In genomic region chr15:81859330-81860255, GRCm38 (mm10) we compare ENCODE assay signal across 8 mouse cellular contexts. TPM values are rescaled to one million over a fixed set of nuclear protein-coding genes. Genes with fewer than 3 reads are reported as not detected.
DNase-seq lines count a peak whose midpoint lies in the region; ATAC-seq and TF ChIP-seq lines count a peak whose summit lies in the region.

No protein-coding gene starts in this region.

- H3K4me3 ChIP-seq in embryonic facial prominence, embryonic 14.5 days (ENCODE audit: low read depth, low read length), result peak overlapping the region; percentile 83
- H3K4me3 ChIP-seq in heart, adult 2 months, result peak overlapping the region; percentile 71
- H3K4me3 ChIP-seq in limb, embryonic 13.5 days, result peak overlapping the region; percentile 91
- H3K4me3 ChIP-seq in midbrain, embryonic 16.5 days (ENCODE audit: low read depth, low read length), result peak overlapping the region; percentile 82

- H3K27me3 ChIP-seq in embryonic facial prominence, embryonic 14.5 days (replicated peaks; ENCODE audit: control insufficient read depth, insufficient read depth, low read length), result no peaks in the 10 kb centered on the region
- no peaks in the 10 kb centered on the region for H3K27me3 ChIP-seq in heart, adult 2 months (ENCODE audit: control insufficient read depth, insufficient read depth, low read length)
- no peaks in the 10 kb centered on the region for H3K27me3 ChIP-seq in limb, embryonic 13.5 days
- no peaks in the 10 kb centered on the region for H3K27me3 ChIP-seq in midbrain, embryonic 16.5 days (ENCODE audit: control insufficient read depth, insufficient read depth, low read depth, low read length)

- intact Hi-C loops in heart, adult 2 months (cut with DNase I), result loop anchor here (2.0 kb wide), 1 partner anchor 13 kb away; the partner anchor contains the start of gene Aco2

- H3K4me1 ChIP-seq in embryonic facial prominence, embryonic 14.5 days (ENCODE audit: control insufficient read depth, insufficient read depth, low read length), result peaks cover 5% of the 10 kb centered on the region; the same call in 1 of the 2 replicates
- peaks cover 2% of the 10 kb centered on the region; the same call in 1 of the 2 replicates for H3K4me1 ChIP-seq in heart, adult 2 months (ENCODE audit: control insufficient read depth, insufficient read depth, low read length)
- peaks cover 17% of the 10 kb centered on the region for H3K4me1 ChIP-seq in limb, embryonic 13.5 days
- peaks cover 13% of the 10 kb centered on the region for H3K4me1 ChIP-seq in midbrain, embryonic 16.5 days (ENCODE audit: control insufficient read depth, insufficient read depth, low read length)

- WGBS in embryonic facial prominence, embryonic 14.5 days, result under 1% methylated on average over 38 of the region's 39 CpGs
- under 1% methylated on average over 39 of the region's 39 CpGs for WGBS in heart, adult 2 months
- WGBS in limb, embryonic 13.5 days, result under 1% methylated on average over 39 of the region's 39 CpGs
- under 1% methylated on average over 39 of the region's 39 CpGs for WGBS in midbrain, embryonic 16.5 days

- peak; percentile 85 for ATAC-seq in embryonic facial prominence, embryonic 14.5 days (ENCODE audit: low read depth)
- peak; percentile 86 for ATAC-seq in limb, embryonic 13.5 days (ENCODE audit: low FRiP score, low read depth)
- ATAC-seq in midbrain, embryonic 16.5 days, result peak; percentile 82

- peak overlapping the region; percentile 92 for H3K9ac ChIP-seq in embryonic facial prominence, embryonic 14.5 days (ENCODE audit: low read depth, low read length)
- H3K9ac ChIP-seq in heart, adult 2 months (ENCODE audit: low read depth, low read length), result peak overlapping the region; percentile 98
- peak overlapping the region; percentile 96 for H3K9ac ChIP-seq in limb, embryonic 13.5 days
- H3K9ac ChIP-seq in midbrain, embryonic 16.5 days (ENCODE audit: low read depth, low read length), result peak overlapping the region; percentile 82

- H3K27ac ChIP-seq in embryonic facial prominence, embryonic 14.5 days (replicated peaks; ENCODE audit: low read depth, low read length), result peak overlapping the region; percentile 98
- H3K27ac ChIP-seq in heart, adult 2 months, result peak overlapping the region; percentile 100
- H3K27ac ChIP-seq in limb, embryonic 13.5 days, result peak overlapping the region; percentile 95
- H3K27ac ChIP-seq in midbrain, embryonic 16.5 days (ENCODE audit: low read length), result peak overlapping the region; percentile 84

- H3K36me3 ChIP-seq in embryonic facial prominence, embryonic 14.5 days (ENCODE audit: control insufficient read depth, insufficient read depth, low read length), result peaks cover 14% of the 10 kb centered on the region
- no peaks in the 10 kb centered on the region; the same call in 1 of the 2 replicates for H3K36me3 ChIP-seq in heart, adult 2 months (ENCODE audit: control insufficient read depth, insufficient read depth, low read length)
- peaks cover 11% of the 10 kb centered on the region for H3K36me3 ChIP-seq in limb, embryonic 13.5 days
- no peaks in the 10 kb centered on the region for H3K36me3 ChIP-seq in midbrain, embryonic 16.5 days (ENCODE audit: control insufficient read depth, insufficient read depth, low read length)

- H3K79me2 ChIP-seq in heart, adult 2 months (replicated peaks; ENCODE audit: control insufficient read depth, insufficient read depth, low read length), result peaks cover 3% of the 10 kb centered on the region

- TF ChIP-seq POLR2A in heart, adult 2 months (IDR thresholded peaks at IDR 0.05; ENCODE audit: insufficient read depth, low read depth, low read length), result peak; percentile 65

- no peak for TF ChIP-seq CTCF in heart, adult 2 months (IDR thresholded peaks at IDR 0.05)

- TF ChIP-seq EP300 in heart, adult 2 months (IDR thresholded peaks at IDR 0.05; ENCODE audit: insufficient read depth, low read depth, low read length), result peak; percentile 40; the same call in 1 of the 2 replicates

- H3K4me2 ChIP-seq in embryonic facial prominence, embryonic 14.5 days (ENCODE audit: low read depth, low read length), result peak overlapping the region; percentile 87
- H3K4me2 ChIP-seq in limb, embryonic 13.5 days (replicated peaks), result peak overlapping the region; percentile 96
- H3K4me2 ChIP-seq in midbrain, embryonic 16.5 days (ENCODE audit: low read length), result peak overlapping the region; percentile 62

- peak; percentile 91 for DNase-seq in 3134 (ENCODE audit: extremely low read depth, insufficient read length, low spot score)
- peak; percentile 80 for DNase-seq in adrenal gland, postnatal 25 days
- DNase-seq in embryonic facial prominence, embryonic 14.5 days (ENCODE audit: low spot score), result peak; percentile 99
- peak; percentile 87 to 89 for DNase-seq in heart, adult 2 months
- peak; percentile 90 to 96 for DNase-seq in kidney, adult 8-10 months
- peak; percentile 73 to 75 for DNase-seq in spleen, postnatal 10 days (ENCODE audit: low spot score in 2 of 2)

- no peaks in the 10 kb centered on the region for H3K9me3 ChIP-seq in embryonic facial prominence, embryonic 14.5 days (ENCODE audit: control insufficient read depth, low read length)
- no peaks in the 10 kb centered on the region for H3K9me3 ChIP-seq in limb, embryonic 13.5 days
- H3K9me3 ChIP-seq in midbrain, embryonic 16.5 days (replicated peaks; ENCODE audit: control insufficient read depth, low read length, poor library complexity, severe bottlenecking), result no peaks in the 10 kb centered on the region

RNA-seq across cellular contexts. Expression of gene Tob2, which starts 1.0 kb away (rescaled TPM):
- total RNA-seq in adrenal gland, postnatal 25 days (2021), result 72.3 and 86.1 TPM in 2 replicates
- 23.0 and 26.8 TPM in 2 replicates for polyA plus RNA-seq in embryonic facial prominence, embryonic 14.5 days (2014; fragmentation: Nextera tagmentation; extraction: Ambion mirVana)
- total RNA-seq in heart, adult 2 months (2021), result 100 to 1,000 TPM; 101 to 114 TPM
- polyA plus RNA-seq in heart, adult 2 months (2012; rRNA removed), result 39.4 and 49.7 TPM in 2 replicates
- 24.6 and 26.0 TPM in 2 replicates for polyA plus RNA-seq in limb, embryonic 13.5 days (2015; fragmentation: Nextera tagmentation; extraction: Ambion mirVana)
- polyA plus RNA-seq in midbrain, embryonic 16.5 days (2015; fragmentation: Nextera tagmentation; extraction: Ambion mirVana), result 15.6 and 17.1 TPM in 2 replicates

RNA-seq across cellular contexts. Expression of gene Phf5a, which starts 12.1 kb away (rescaled TPM):
- total RNA-seq in adrenal gland, postnatal 25 days (2021), result 53.8 and 58.7 TPM in 2 replicates
- polyA plus RNA-seq in embryonic facial prominence, embryonic 14.5 days (2014; fragmentation: Nextera tagmentation; extraction: Ambion mirVana), result 138 and 146 TPM in 2 replicates
- total RNA-seq in heart, adult 2 months (2021), result 10 to 100 TPM; 30.2 to 36.5 TPM
- polyA plus RNA-seq in heart, adult 2 months (2012; rRNA removed), result 30.2 and 39.1 TPM in 2 replicates
- polyA plus RNA-seq in limb, embryonic 13.5 days (2015; fragmentation: Nextera tagmentation; extraction: Ambion mirVana), result 151 and 158 TPM in 2 replicates
- 107 and 117 TPM in 2 replicates for polyA plus RNA-seq in midbrain, embryonic 16.5 days (2015; fragmentation: Nextera tagmentation; extraction: Ambion mirVana)

RNA-seq across cellular contexts. Expression of gene Aco2, which starts 12.5 kb away (rescaled TPM):
- 641 and 903 TPM in 2 replicates for total RNA-seq in adrenal gland, postnatal 25 days (2021)
- polyA plus RNA-seq in embryonic facial prominence, embryonic 14.5 days (2014; fragmentation: Nextera tagmentation; extraction: Ambion mirVana), result 160 and 165 TPM in 2 replicates
- total RNA-seq in heart, adult 2 months (2021), result 1,000 to 10,000 TPM; 1,810 to 2,215 TPM
- 2,076 and 2,628 TPM in 2 replicates for polyA plus RNA-seq in heart, adult 2 months (2012; rRNA removed)
- 142 and 156 TPM in 2 replicates for polyA plus RNA-seq in limb, embryonic 13.5 days (2015; fragmentation: Nextera tagmentation; extraction: Ambion mirVana)
- polyA plus RNA-seq in midbrain, embryonic 16.5 days (2015; fragmentation: Nextera tagmentation; extraction: Ambion mirVana), result 252 and 272 TPM in 2 replicates

RNA-seq across cellular contexts. Expression of gene Tef, which starts 57.4 kb away (rescaled TPM):
- 111 and 146 TPM in 2 replicates for total RNA-seq in adrenal gland, postnatal 25 days (2021)
- 25.5 and 29.3 TPM in 2 replicates for polyA plus RNA-seq in embryonic facial prominence, embryonic 14.5 days (2014; fragmentation: Nextera tagmentation; extraction: Ambion mirVana)
- total RNA-seq in heart, adult 2 months (2021), result 100 to 1,000 TPM in 1 of 2 experiments, 10 to 100 TPM in 1; 46.7 to 127 TPM
- polyA plus RNA-seq in heart, adult 2 months (2012; rRNA removed), result 76.7 and 100 TPM in 2 replicates
- 25.4 and 26.0 TPM in 2 replicates for polyA plus RNA-seq in limb, embryonic 13.5 days (2015; fragmentation: Nextera tagmentation; extraction: Ambion mirVana)
- 22.7 and 22.8 TPM in 2 replicates for polyA plus RNA-seq in midbrain, embryonic 16.5 days (2015; fragmentation: Nextera tagmentation; extraction: Ambion mirVana)

Comparison
In these comparisons a context has a peak if more than half of its experiments do, and no peak if none do; other contexts are left out.
1. Peak in every context shown above with its lines: DNase-seq, ATAC-seq, H3K4me3 ChIP-seq and H3K27ac ChIP-seq.